Mouse (Mus musculus) lung, embryonic 14.5 days (tissue): ENCODE data around the gene Galnt10. TPM values are rescaled to one million over a fixed set of nuclear protein-coding genes. Genes with fewer than 3 reads are reported as not detected.
"Not testable (repeated sequence)": the region's sequence is repeated elsewhere in the genome, so short reads cannot be mapped to it uniquely, and the experiment has no call there.

Experiments
- ATAC-seq: fragments of 200-750 bp; cut with Nextera tagmentation; 2 replicates; pipeline ENCODE4 v1.8.0; 2017; ENCODE audit warnings: mild to moderate bottlenecking, moderate TSS enrichment, moderate library complexity; ENCODE audit not compliant: insufficient read depth
- DNase-seq: peaks from one replicate; pipeline ENCODE4 v3.0.0-alpha.2; 2015
- H3K27ac ChIP-seq: fragments of 300-500 bp; sonication (generic); 2 replicates; pipeline ENCODE4 v1.5.1; 2014; ENCODE audit warnings: low read depth, mild to moderate bottlenecking, moderate library complexity
- H3K27me3 ChIP-seq: fragments of 300-500 bp; sonication (generic); 2 replicates; pipeline ENCODE4 v1.6.1; 2014; ENCODE audit warnings: low read length, control low read depth; ENCODE audit not compliant: insufficient read depth
- H3K36me3 ChIP-seq: fragments of 300-500 bp; sonication (generic); 2 replicates; pipeline ENCODE4 v1.6.1; 2014; ENCODE audit warnings: control low read depth; ENCODE audit not compliant: insufficient read depth
- H3K4me1 ChIP-seq: fragments of 300-500 bp; sonication (generic); 2 replicates; pipeline ENCODE4 v1.6.1; 2014; ENCODE audit warnings: antibody characterized with exemption, control low read depth; ENCODE audit not compliant: insufficient read depth
- H3K4me2 ChIP-seq: fragments of 300-500 bp; sonication (generic); 2 replicates; pipeline ENCODE4 v1.6.1; 2014; ENCODE audit warnings: mild to moderate bottlenecking
- H3K4me3 ChIP-seq: fragments of 300-500 bp; sonication (generic); 2 replicates; pipeline ENCODE4 v1.5.1; 2014; ENCODE audit warnings: low read depth, low read length
- H3K9ac ChIP-seq: fragments of 300-500 bp; sonication (generic); 2 replicates; pipeline ENCODE4 v1.6.1; 2014
- H3K9me3 ChIP-seq: fragments of 300-500 bp; sonication (generic); 2 replicates; pipeline ENCODE4 v1.6.1; 2016; ENCODE audit warnings: low read depth, low read length, control low read depth
- CTCF ChIP-seq: IDR thresholded peaks from 2 replicates; pipeline ENCODE4 v1.5.1; 2016; ENCODE audit warnings: antibody characterized with exemption, low read depth
- WGBS: fragments of 180-500 bp; shearing (Covaris S2); extraction: QIAGEN DNeasy Blood & Tissue Kit; methylation state at CpG from one replicate; pipeline ENCODE4 v1.1.7; 2014; 5-methylcytosine and 5-hydroxymethylcytosine counted together
- polyA plus RNA-seq: library from polyadenylated mRNA; unstranded; fragments of >200 nt; fragmentation: Nextera tagmentation; extraction: Ambion mirVana; gene quantifications from 2 replicates; pipeline ENCODE4 v1.2.1, GENCODE M21; 2014

Galnt10 gene
- polyA plus RNA-seq, 1 experiment from 2014 or later = 11.9 TPM

- Histone ChIP-seq H3K4me2 (no peak overlapping the region), H3K9ac (no peak overlapping the region), H3K9me3 (no peaks in the 10 kb centered on the region), H3K4me1 (no peaks in the 10 kb centered on the region), H3K27me3 (no peaks in the 10 kb centered on the region), H3K36me3 (peaks cover 40% of the 10 kb centered on the region), H3K4me3 (no peak overlapping the region), H3K27ac (no peak overlapping the region)
- DNase-seq (no peak), ATAC-seq (no peak)
- no peak for TF ChIP-seq CTCF
- WGBS = 92% methylated on average over 8 of the region's 8 CpGs
These were observed 167.0 kb downstream of the Galnt10 start for GRCm38 (mm10) chr11:57812212-57812611.

GRCm38 (mm10) chr11:57813641-57814040, 168.4 kb downstream of the Galnt10 start:
- Histone ChIP-seq H3K4me3 (no peak overlapping the region), H3K4me2 (no peak overlapping the region), H3K27me3 (no peaks in the 10 kb centered on the region), H3K27ac (no peak overlapping the region), H3K9me3 (no peaks in the 10 kb centered on the region), H3K4me1 (no peaks in the 10 kb centered on the region), H3K36me3 (peaks cover 34% of the 10 kb centered on the region), H3K9ac (no peak overlapping the region)
- WGBS = 93% methylated on average over 3 of the region's 3 CpGs
- no peak for TF ChIP-seq CTCF
- DNase-seq (no peak), ATAC-seq (no peak)

GRCm38 (mm10) chr11:57818189-57818588, 172.9 kb downstream of the Galnt10 start:
- DNase-seq = no peak
- WGBS = 87% methylated on average over 4 of the region's 4 CpGs
- H3K4me1 ChIP-seq = no peaks in the 10 kb centered on the region
- no peak for ATAC-seq
- H3K4me2 ChIP-seq = no peak overlapping the region
- no peak overlapping the region for H3K4me3 ChIP-seq
- H3K9me3 ChIP-seq = no peaks in the 10 kb centered on the region
- no peak overlapping the region for H3K9ac ChIP-seq
- peak; percentile 12; the same call in 1 of the 2 replicates for TF ChIP-seq CTCF
- no peaks in the 10 kb centered on the region for H3K27me3 ChIP-seq
- H3K27ac ChIP-seq = no peak overlapping the region
- no peaks in the 10 kb centered on the region for H3K36me3 ChIP-seq

- Histone ChIP-seq H3K27ac (no peak overlapping the region), H3K27me3 (peaks cover 11% of the 10 kb centered on the region; the same call in 1 of the 2 replicates), H3K4me2 (no peak overlapping the region), H3K9me3 (no peaks in the 10 kb centered on the region), H3K9ac (no peak overlapping the region), H3K4me3 (no peak overlapping the region), H3K4me1 (no peaks in the 10 kb centered on the region), H3K36me3 (no peaks in the 10 kb centered on the region)
- ATAC-seq = peak; percentile 56
- peak; percentile 89 for DNase-seq
- 27% methylated on average over 9 of the region's 9 CpGs for WGBS
- TF ChIP-seq CTCF = peak; percentile 93
These were observed 174.8 kb downstream of the Galnt10 start for GRCm38 (mm10) chr11:57819999-57820581.

- H3K4me2 ChIP-seq, H3K9me3 ChIP-seq, H3K9ac ChIP-seq, H3K36me3 ChIP-seq, ATAC-seq, H3K27ac ChIP-seq, H3K4me1 ChIP-seq, DNase-seq, H3K4me3 ChIP-seq: not testable (repeated sequence)
- 83% methylated on average over 2 of the region's 2 CpGs for WGBS
- H3K27me3 ChIP-seq = peaks cover 41% of the 10 kb centered on the region
These were observed 177.9 kb downstream of the Galnt10 start for GRCm38 (mm10) chr11:57823159-57823558.

GRCm38 (mm10) chr11:57823714-57824113, 178.5 kb downstream of the Galnt10 start:
- 0 out of 2 replicates have a peak, but pooled peaks cover 5% of the 10 kb centered on the region for H3K4me1 ChIP-seq
- no peak for TF ChIP-seq CTCF
- no peak overlapping the region for H3K27ac ChIP-seq
- H3K9ac ChIP-seq = no peak overlapping the region
- H3K4me3 ChIP-seq = no peak overlapping the region
- 58% methylated on average over 7 of the region's 7 CpGs for WGBS
- H3K27me3 ChIP-seq = peaks cover 45% of the 10 kb centered on the region
- H3K9me3 ChIP-seq = no peaks in the 10 kb centered on the region
- H3K4me2 ChIP-seq = no peak overlapping the region
- DNase-seq (no peak), ATAC-seq (no peak)
- no peaks in the 10 kb centered on the region for H3K36me3 ChIP-seq

- DNase-seq, H3K4me2 ChIP-seq, H3K36me3 ChIP-seq, H3K27ac ChIP-seq, H3K9ac ChIP-seq, H3K9me3 ChIP-seq, H3K4me3 ChIP-seq, H3K4me1 ChIP-seq, ATAC-seq: not testable (repeated sequence)
- H3K27me3 ChIP-seq = peaks cover 60% of the 10 kb centered on the region
- 48% methylated on average over 11 of the region's 11 CpGs for WGBS
- 0 out of 2 replicates have a peak, but pooled peaks have one; percentile 19 for TF ChIP-seq CTCF
These were observed 180.0 kb downstream of the Galnt10 start for GRCm38 (mm10) chr11:57825234-57825633.
